Mouse (Mus musculus) stomach, embryonic 14.5 days (tissue): ENCODE measurements around the gene Klc1. TPM values are rescaled to one million over a fixed set of nuclear protein-coding genes. Genes with fewer than 3 reads are reported as not detected.
"Not testable (repeated sequence)": the region's sequence is repeated elsewhere in the genome, so short reads cannot be mapped to it uniquely, and the experiment has no call there.

Experiments
- ATAC-seq: fragments of 200-750 bp; cut with Nextera tagmentation; 2 replicates; pipeline ENCODE4 v1.8.0; 2017; ENCODE audit warnings: low read depth, moderate TSS enrichment; ENCODE audit not compliant: insufficient number of reproducible peaks, insufficient read depth, low FRiP score
- H3K27ac ChIP-seq: fragments of 300-500 bp; sonication (generic); 2 replicates; pipeline ENCODE4 v1.5.1; 2014; ENCODE audit warnings: mild to moderate bottlenecking, low read length, moderate library complexity, mixed read lengths
- H3K27me3 ChIP-seq: fragments of 300-500 bp; sonication (generic); 2 replicates; pipeline ENCODE4 v1.6.1; 2014; ENCODE audit warnings: low read length, control low read depth, mixed read lengths; ENCODE audit not compliant: control insufficient read depth, insufficient read depth
- H3K36me3 ChIP-seq: fragments of 300-500 bp; sonication (generic); 2 replicates; pipeline ENCODE4 v1.6.1; 2014; ENCODE audit warnings: mild to moderate bottlenecking, control low read depth, low read length, moderate library complexity, mixed read lengths; ENCODE audit not compliant: control insufficient read depth, insufficient read depth
- H3K4me1 ChIP-seq: fragments of 300-500 bp; sonication (generic); 2 replicates; pipeline ENCODE4 v1.6.1; 2014; ENCODE audit warnings: low read length, control low read depth, mixed read lengths; ENCODE audit not compliant: control insufficient read depth, insufficient read depth
- H3K4me2 ChIP-seq: fragments of 300-500 bp; sonication (generic); replicated peaks from 2 replicates; pipeline ENCODE4 v1.6.1; 2014; ENCODE audit warnings: low read depth, low read length, control low read depth
- H3K4me3 ChIP-seq: fragments of 300-500 bp; sonication (generic); 2 replicates; pipeline ENCODE4 v1.5.1; 2014; ENCODE audit warnings: low read depth, low read length, control low read depth
- H3K9ac ChIP-seq: fragments of 300-500 bp; sonication (generic); replicated peaks from 2 replicates; pipeline ENCODE4 v1.6.1; 2014; ENCODE audit warnings: low read depth, mild to moderate bottlenecking, control low read depth, low read length, moderate library complexity, mixed read lengths
- H3K9me3 ChIP-seq: fragments of 300-500 bp; sonication (generic); 2 replicates; pipeline ENCODE4 v1.6.1; 2016; ENCODE audit warnings: low read depth, low read length, control low read depth; ENCODE audit not compliant: control insufficient read depth
- WGBS: fragments of 180-500 bp; shearing (Covaris S2); extraction: QIAGEN DNeasy Blood & Tissue Kit; methylation state at CpG from one replicate; pipeline ENCODE4 v1.1.7; 2014; 5-methylcytosine and 5-hydroxymethylcytosine counted together
- polyA plus RNA-seq: library from polyadenylated mRNA; unstranded; fragments of >200 nt; fragmentation: Nextera tagmentation; extraction: Ambion mirVana; gene quantifications from 2 replicates; pipeline ENCODE4 v1.2.1, GENCODE M21; 2014

Klc1 gene
- polyA plus RNA-seq, 1 experiment from 2014 or later, result 120 TPM

- H3K4me3 ChIP-seq, H3K4me1 ChIP-seq, H3K27me3 ChIP-seq, H3K27ac ChIP-seq, H3K9ac ChIP-seq, ATAC-seq, H3K9me3 ChIP-seq, H3K4me2 ChIP-seq, H3K36me3 ChIP-seq: not testable (repeated sequence)
- 88% methylated on average over 8 of the region's 8 CpGs for WGBS
These were observed 22.0 kb upstream of the Klc1 start for GRCm38 (mm10) chr12:111736676-111737075.

- no peaks in the 10 kb centered on the region for H3K4me1 ChIP-seq
- no peak overlapping the region for H3K9ac ChIP-seq
- no peaks in the 10 kb centered on the region for H3K27me3 ChIP-seq
- WGBS, result 63% methylated on average over 9 of the region's 9 CpGs
- no peaks in the 10 kb centered on the region for H3K36me3 ChIP-seq
- H3K4me2 ChIP-seq, result no peak overlapping the region
- ATAC-seq, result no peak
- no peak overlapping the region for H3K27ac ChIP-seq
- no peaks in the 10 kb centered on the region for H3K9me3 ChIP-seq
- H3K4me3 ChIP-seq, result no peak overlapping the region
These were observed 21.3 kb upstream of the Klc1 start for GRCm38 (mm10) chr12:111737370-111737769.

GRCm38 (mm10) chr12:111738754-111739153, 19.9 kb upstream of the Klc1 start:
- ATAC-seq, result no peak
- Histone ChIP-seq H3K9ac (no peak overlapping the region), H3K4me3 (no peak overlapping the region), H3K4me2 (no peak overlapping the region), H3K9me3 (no peaks in the 10 kb centered on the region), H3K27ac (no peak overlapping the region), H3K4me1 (peaks cover 2% of the 10 kb centered on the region; the same call in 1 of the 2 replicates), H3K36me3 (no peaks in the 10 kb centered on the region), H3K27me3 (no peaks in the 10 kb centered on the region)
- WGBS, result 16% methylated on average over 3 of the region's 3 CpGs

- no peaks in the 10 kb centered on the region for H3K27me3 ChIP-seq
- ATAC-seq, result no peak
These were observed 17.3 kb upstream of the Klc1 start for GRCm38 (mm10) chr12:111741338-111741737.

GRCm38 (mm10) chr12:111743419-111743818, 15.2 kb upstream of the Klc1 start:
- peak overlapping the region; percentile 88 for H3K27ac ChIP-seq

More at GRCm38 (mm10) chr12:111741338-111741737, 17.3 kb upstream of the Klc1 start:
- no peak overlapping the region for H3K4me2 ChIP-seq
- no peak overlapping the region for H3K27ac ChIP-seq
- H3K4me1 ChIP-seq, result peaks cover 22% of the 10 kb centered on the region; the same call in 1 of the 2 replicates
- H3K36me3 ChIP-seq, result no peaks in the 10 kb centered on the region
- WGBS, result 82% methylated on average over 8 of the region's 8 CpGs
- H3K9ac ChIP-seq, result no peak overlapping the region
- H3K9me3 ChIP-seq, result no peaks in the 10 kb centered on the region
- H3K4me3 ChIP-seq, result no peak overlapping the region

GRCm38 (mm10) chr12:111743981-111744423, 14.6 kb upstream of the Klc1 start:
- WGBS, result 55% methylated on average over 11 of the region's 11 CpGs
- H3K4me1 ChIP-seq, result peaks cover 26% of the 10 kb centered on the region; the same call in 1 of the 2 replicates
- no peaks in the 10 kb centered on the region for H3K36me3 ChIP-seq
- H3K4me3 ChIP-seq, result no peak overlapping the region
- H3K4me2 ChIP-seq, result peak overlapping the region; percentile 4; the same call in 1 of the 2 replicates
- no peaks in the 10 kb centered on the region for H3K9me3 ChIP-seq
- no peak for ATAC-seq
- H3K27ac ChIP-seq, result peak overlapping the region; percentile 88
- no peaks in the 10 kb centered on the region for H3K27me3 ChIP-seq
- H3K9ac ChIP-seq, result no peak overlapping the region

More at GRCm38 (mm10) chr12:111743419-111743818, 15.2 kb upstream of the Klc1 start:
- no peak overlapping the region for H3K9ac ChIP-seq
- 47% methylated on average over 2 of the region's 2 CpGs for WGBS
- no peaks in the 10 kb centered on the region for H3K9me3 ChIP-seq
- H3K4me3 ChIP-seq, result no peak overlapping the region
- peaks cover 26% of the 10 kb centered on the region; the same call in 1 of the 2 replicates for H3K4me1 ChIP-seq
- H3K4me2 ChIP-seq, result peak overlapping the region; percentile 4; the same call in 1 of the 2 replicates
- no peaks in the 10 kb centered on the region for H3K27me3 ChIP-seq
- ATAC-seq, result peak; percentile 85
- H3K36me3 ChIP-seq, result no peaks in the 10 kb centered on the region

- Histone ChIP-seq H3K4me2 (no peak overlapping the region), H3K27ac (peak overlapping the region; percentile 74; the same call in 1 of the 2 replicates), H3K9me3 (no peaks in the 10 kb centered on the region), H3K9ac (no peak overlapping the region), H3K4me3 (no peak overlapping the region), H3K36me3 (no peaks in the 10 kb centered on the region), H3K4me1 (peaks cover 26% of the 10 kb centered on the region; the same call in 1 of the 2 replicates), H3K27me3 (no peaks in the 10 kb centered on the region)
- no peak for ATAC-seq
- WGBS, result 77% methylated on average over 6 of the region's 6 CpGs
These were observed 13.4 kb upstream of the Klc1 start for GRCm38 (mm10) chr12:111745274-111745673.

GRCm38 (mm10) chr12:111746091-111746490, 12.6 kb upstream of the Klc1 start:
- H3K4me1 ChIP-seq, result peaks cover 26% of the 10 kb centered on the region; the same call in 1 of the 2 replicates
- peak; percentile 78; the same call in 1 of the 2 replicates for ATAC-seq
- no peak overlapping the region for H3K9ac ChIP-seq
- no peak overlapping the region for H3K4me2 ChIP-seq
- H3K9me3 ChIP-seq, result no peaks in the 10 kb centered on the region
- 39% methylated on average over 5 of the region's 5 CpGs for WGBS
- H3K27me3 ChIP-seq, result no peaks in the 10 kb centered on the region
- H3K4me3 ChIP-seq, result no peak overlapping the region
- H3K36me3 ChIP-seq, result no peaks in the 10 kb centered on the region
- peak overlapping the region; percentile 74 for H3K27ac ChIP-seq

- no peak overlapping the region for H3K9ac ChIP-seq
- no peaks in the 10 kb centered on the region for H3K36me3 ChIP-seq
- no peaks in the 10 kb centered on the region for H3K27me3 ChIP-seq
- no peak overlapping the region for H3K4me2 ChIP-seq
- ATAC-seq, result no peak
- no peak overlapping the region for H3K27ac ChIP-seq
- 80% methylated on average over 7 of the region's 7 CpGs for WGBS
- no peak overlapping the region for H3K4me3 ChIP-seq
- no peaks in the 10 kb centered on the region for H3K9me3 ChIP-seq
- H3K4me1 ChIP-seq, result peaks cover 26% of the 10 kb centered on the region; the same call in 1 of the 2 replicates
These were observed 11.2 kb upstream of the Klc1 start for GRCm38 (mm10) chr12:111747421-111747820.
